Mouse (Mus musculus) bone marrow macrophage, adult 2 months (primary cell): ENCODE measurements at regions not wholly inside any gene's neighbourhood (a gene's known extent, or its start where the extent isn't known, plus 50 kb on each side); places are given as distances from the start of the nearest gene placed in this dataset.

Experiments used
- CTCF ChIP-seq: IDR thresholded peaks from 2 replicates; pipeline ENCODE4 v1.5.1; 2012; ENCODE audit warnings: low read depth, mild to moderate bottlenecking, low read length, moderate library complexity
- POLR2A ChIP-seq: IDR thresholded peaks from 2 replicates; pipeline ENCODE4 v1.6.1; 2012; ENCODE audit warnings: mild to moderate bottlenecking, low read depth, low read length, borderline replicate concordance

- no peak for TF ChIP-seq CTCF
- TF ChIP-seq POLR2A: no peak
These were observed 96.6 kb downstream of the H2al2a start for GRCm38 (mm10) chr2:17900202-17900601.
